Mouse (Mus musculus) brain, embryonic 14.5 days (tissue): ENCODE data around the gene Eprs. TPM values are rescaled to one million over a fixed set of nuclear protein-coding genes. Genes with fewer than 3 reads are reported as not detected.

Experiments
- DNase-seq: peaks from one replicate; pipeline ENCODE4 v3.0.0-alpha.2; 2011; ENCODE audit warnings: low read depth
- CTCF ChIP-seq: fragments of 200-500 bp; IDR thresholded peaks from 2 replicates; pipeline ENCODE4 v1.5.1; 2012; ENCODE audit warnings: inconsistent platforms, mild to moderate bottlenecking, moderate library complexity, borderline replicate concordance; ENCODE audit not compliant: insufficient read depth, insufficient read length; ENCODE audit errors: extremely low read depth
- POLR2A ChIP-seq: fragments of 200-500 bp; IDR thresholded peaks from 2 replicates; pipeline ENCODE4 v1.6.1; 2012; ENCODE audit warnings: mild to moderate bottlenecking, inconsistent platforms, borderline replicate concordance; ENCODE audit not compliant: poor library complexity, insufficient read depth, insufficient read length, severe bottlenecking; ENCODE audit errors: extremely low read depth
- polyA plus RNA-seq: library from polyadenylated mRNA; depleted of rRNA; stranded (reverse); fragments of >200 nt; gene quantifications from 2 replicates; pipeline ENCODE4 v1.2.3, GENCODE M21; 2012; rRNA removed

Eprs gene
- polyA plus RNA-seq, 1 experiment: 44.5 TPM

GRCm38 (mm10) chr1:185454144-185454543, 91.3 kb downstream of the Eprs start:
- TF ChIP-seq CTCF: no peak
- no peak for TF ChIP-seq POLR2A
- no peak for DNase-seq

GRCm38 (mm10) chr1:185454575-185454954, 91.7 kb downstream of the Eprs start, which contains the start of gene Slc30a10:
TSS of gene Slc30a10 (plus strand) at chr1:185454848.
- no peak for TF ChIP-seq CTCF
- TF ChIP-seq POLR2A: no peak
- DNase-seq: peak; percentile 93

GRCm38 (mm10) chr1:185454955-185455701, 92.3 kb downstream of the Eprs start:
- TF ChIP-seq CTCF (no peak), POLR2A (no peak)
- DNase-seq: no peak

GRCm38 (mm10) chr1:185456327-185456726, 93.5 kb downstream of the Eprs start:
- TF ChIP-seq CTCF (no peak), POLR2A (no peak)
- no peak for DNase-seq

GRCm38 (mm10) chr1:185460096-185460495, 97.3 kb downstream of the Eprs start:
- no peak for TF ChIP-seq CTCF
- no peak for TF ChIP-seq POLR2A

GRCm38 (mm10) chr1:185462889-185463288, 100.0 kb downstream of the Eprs start:
- TF ChIP-seq CTCF: no peak
- TF ChIP-seq POLR2A: no peak
- no peak for DNase-seq

More at GRCm38 (mm10) chr1:185460096-185460495, 97.3 kb downstream of the Eprs start:
- no peak for DNase-seq

- no peak for TF ChIP-seq CTCF
- TF ChIP-seq POLR2A: no peak
- DNase-seq: no peak
Measured at GRCm38 (mm10) chr1:185469551-185470021, 106.7 kb downstream of the Eprs start.

GRCm38 (mm10) chr1:185472025-185472720, 109.3 kb downstream of the Eprs start:
- TF ChIP-seq POLR2A (no peak), CTCF (no peak)
- no peak for DNase-seq

GRCm38 (mm10) chr1:185472730-185473129, 109.9 kb downstream of the Eprs start:
- TF ChIP-seq POLR2A (no peak), CTCF (no peak)

GRCm38 (mm10) chr1:185473437-185473836, 110.6 kb downstream of the Eprs start:
- TF ChIP-seq CTCF (no peak), POLR2A (no peak)
- no peak for DNase-seq

More at GRCm38 (mm10) chr1:185472730-185473129, 109.9 kb downstream of the Eprs start:
- DNase-seq: no peak

Other genes starting within 250 kb of the Eprs start
- gene Rab3gap2, start 158.9 kb upstream of the Eprs start, polyA plus RNA-seq: 43.4 and 44.9 TPM in 2 replicates
- 18.2 and 18.9 TPM in 2 replicates for gene Iars2, start 33.6 kb upstream of the Eprs start, polyA plus RNA-seq
- 39.6 and 41.8 TPM in 2 replicates for gene Bpnt1, start 30.9 kb upstream of the Eprs start, polyA plus RNA-seq
- 13.3 and 23.0 TPM in 2 replicates for gene Slc30a10, start 91.8 kb downstream of the Eprs start, polyA plus RNA-seq